Mouse (Mus musculus) forebrain, embryonic 10.5 days (tissue): ENCODE results near the gene 3110040N11Rik. TPM values are rescaled to one million over a fixed set of nuclear protein-coding genes. Genes with fewer than 3 reads are reported as not detected.

ENCODE experiments used
- DNase-seq: peaks from one replicate; pipeline ENCODE4 v3.0.0-alpha.2; 2017; ENCODE audit warnings: low spot score; ENCODE audit errors: extremely low spot score
- H3K27ac ChIP-seq: fragments of 300-500 bp; sonication (generic); 2 replicates; pipeline ENCODE4 v1.5.1; 2016; ENCODE audit warnings: mild to moderate bottlenecking
- H3K27me3 ChIP-seq: fragments of 300-500 bp; sonication (generic); 2 replicates; pipeline ENCODE4 v1.6.1; 2016; ENCODE audit warnings: mild to moderate bottlenecking; ENCODE audit not compliant: poor library complexity, severe bottlenecking
- H3K36me3 ChIP-seq: fragments of 300-500 bp; sonication (generic); replicated peaks from 2 replicates; pipeline ENCODE4 v1.6.1; 2016; ENCODE audit warnings: mild to moderate bottlenecking, moderate library complexity
- H3K4me1 ChIP-seq: fragments of 300-500 bp; sonication (generic); 2 replicates; pipeline ENCODE4 v1.6.1; 2016
- H3K4me3 ChIP-seq: fragments of 300-500 bp; sonication (generic); 2 replicates; pipeline ENCODE4 v1.5.1; 2016; ENCODE audit warnings: mild to moderate bottlenecking, moderate library complexity
- H3K9me3 ChIP-seq: fragments of 300-500 bp; sonication (generic); 2 replicates; pipeline ENCODE4 v1.6.1; 2016; ENCODE audit warnings: mild to moderate bottlenecking, moderate library complexity
- WGBS: fragments of 180-500 bp; shearing (Covaris S2); methylation state at CpG from one replicate; pipeline ENCODE4 v1.1.7; 2016; 5-methylcytosine and 5-hydroxymethylcytosine counted together
- polyA plus RNA-seq: library from polyadenylated mRNA; unstranded; fragments of >200 nt; fragmentation: Nextera tagmentation; extraction: Ambion mirVana; gene quantifications from 2 replicates; pipeline ENCODE4 v1.2.1, GENCODE M21; 2016

Gene 3110040N11Rik
- polyA plus RNA-seq, 1 experiment from 2014 or later = 40.9 TPM

GRCm38 (mm10) chr7:81775325-81775724 lies 14.0 kb downstream of the 3110040N11Rik start:
- no peak for DNase-seq
- Histone ChIP-seq H3K27me3 (no peaks in the 10 kb centered on the region), H3K9me3 (peaks cover 3% of the 10 kb centered on the region), H3K27ac (no peak overlapping the region), H3K4me1 (no peaks in the 10 kb centered on the region), H3K4me3 (no peak overlapping the region), H3K36me3 (peaks cover 36% of the 10 kb centered on the region)
- 82% methylated on average over 5 of the region's 5 CpGs for WGBS

GRCm38 (mm10) chr7:81772786-81773539 lies 16.3 kb downstream of the 3110040N11Rik start:
- no peak for DNase-seq
- Histone ChIP-seq H3K27ac (no peak overlapping the region), H3K4me1 (no peaks in the 10 kb centered on the region), H3K9me3 (no peaks in the 10 kb centered on the region), H3K36me3 (peaks cover 24% of the 10 kb centered on the region), H3K4me3 (no peak overlapping the region), H3K27me3 (no peaks in the 10 kb centered on the region)
- WGBS = 90% methylated on average over 10 of the region's 10 CpGs

GRCm38 (mm10) chr7:81763110-81763845 lies 26.0 kb downstream of the 3110040N11Rik start:
- peak overlapping the region; percentile 93 for H3K4me3 ChIP-seq
- 0 out of 2 replicates have a peak, but pooled peaks cover 3% of the 10 kb centered on the region for H3K36me3 ChIP-seq
- H3K4me1 ChIP-seq = peaks cover 19% of the 10 kb centered on the region
- H3K27ac ChIP-seq = peak overlapping the region; percentile 92
- H3K9me3 ChIP-seq = no peaks in the 10 kb centered on the region
- no peaks in the 10 kb centered on the region for H3K27me3 ChIP-seq
- no peak for DNase-seq
- 3% methylated on average over 60 of the region's 60 CpGs for WGBS

GRCm38 (mm10) chr7:81762180-81763109 lies 26.8 kb downstream of the 3110040N11Rik start, which contains the start of gene Ramac:
TSS of gene Ramac (plus strand) at chr7:81762925.
- under 1% methylated on average over 56 of the region's 56 CpGs for WGBS
- DNase-seq = peak; percentile 96
- peak within 1 kb of the TSS; percentile 93 for H3K4me3 ChIP-seq
- H3K36me3 ChIP-seq = no peaks in the 10 kb centered on the region
- H3K9me3 ChIP-seq = no peaks in the 10 kb centered on the region
- no peaks in the 10 kb centered on the region for H3K27me3 ChIP-seq
- peak within 1 kb of the TSS; percentile 92 for H3K27ac ChIP-seq
- peaks cover 19% of the 10 kb centered on the region for H3K4me1 ChIP-seq

GRCm38 (mm10) chr7:81747956-81748355 lies 41.3 kb downstream of the 3110040N11Rik start:
- no peaks in the 10 kb centered on the region for H3K36me3 ChIP-seq
- 83% methylated on average over 3 of the region's 3 CpGs for WGBS
- no peak overlapping the region for H3K4me3 ChIP-seq
- H3K27me3 ChIP-seq = no peaks in the 10 kb centered on the region
- no peaks in the 10 kb centered on the region for H3K9me3 ChIP-seq
- no peaks in the 10 kb centered on the region for H3K4me1 ChIP-seq
- H3K27ac ChIP-seq = no peak overlapping the region
- DNase-seq = no peak

- WGBS = 79% methylated on average over 4 of the region's 4 CpGs
- Histone ChIP-seq H3K4me1 (no peaks in the 10 kb centered on the region), H3K4me3 (no peak overlapping the region), H3K36me3 (no peaks in the 10 kb centered on the region), H3K27ac (no peak overlapping the region), H3K9me3 (no peaks in the 10 kb centered on the region), H3K27me3 (no peaks in the 10 kb centered on the region)
- no peak for DNase-seq
Measured at GRCm38 (mm10) chr7:81744145-81744544, 45.1 kb downstream of the 3110040N11Rik start.

GRCm38 (mm10) chr7:81740010-81740409 lies 49.3 kb downstream of the 3110040N11Rik start:
- Histone ChIP-seq H3K36me3 (no peaks in the 10 kb centered on the region), H3K27me3 (no peaks in the 10 kb centered on the region), H3K9me3 (no peaks in the 10 kb centered on the region), H3K4me1 (no peaks in the 10 kb centered on the region), H3K4me3 (no peak overlapping the region), H3K27ac (no peak overlapping the region)
- no peak for DNase-seq
- WGBS = 91% methylated on average over 7 of the region's 7 CpGs

GRCm38 (mm10) chr7:81738720-81739385 lies 50.4 kb downstream of the 3110040N11Rik start:
- Histone ChIP-seq H3K27me3 (no peaks in the 10 kb centered on the region), H3K9me3 (no peaks in the 10 kb centered on the region), H3K36me3 (no peaks in the 10 kb centered on the region), H3K4me1 (no peaks in the 10 kb centered on the region), H3K27ac (no peak overlapping the region), H3K4me3 (no peak overlapping the region)
- WGBS = 87% methylated on average over 8 of the region's 8 CpGs
- DNase-seq = no peak

GRCm38 (mm10) chr7:81735300-81736048 lies 53.8 kb downstream of the 3110040N11Rik start:
- H3K9me3 ChIP-seq = no peaks in the 10 kb centered on the region
- H3K27me3 ChIP-seq = no peaks in the 10 kb centered on the region
- H3K4me1 ChIP-seq = no peaks in the 10 kb centered on the region
- H3K4me3 ChIP-seq = no peak overlapping the region
- H3K27ac ChIP-seq = no peak overlapping the region
- 63% methylated on average over 9 of the region's 9 CpGs for WGBS
- no peak for DNase-seq
- no peaks in the 10 kb centered on the region for H3K36me3 ChIP-seq

- 91% methylated on average over 12 of the region's 12 CpGs for WGBS
- Histone ChIP-seq H3K36me3 (no peaks in the 10 kb centered on the region), H3K27me3 (no peaks in the 10 kb centered on the region), H3K4me3 (no peak overlapping the region), H3K9me3 (no peaks in the 10 kb centered on the region), H3K4me1 (no peaks in the 10 kb centered on the region), H3K27ac (no peak overlapping the region)
- no peak for DNase-seq
Measured at GRCm38 (mm10) chr7:81732183-81733089, 56.8 kb downstream of the 3110040N11Rik start.
